ENCODE assay signal across 8 mouse cellular contexts in the genomic region with DNA sequence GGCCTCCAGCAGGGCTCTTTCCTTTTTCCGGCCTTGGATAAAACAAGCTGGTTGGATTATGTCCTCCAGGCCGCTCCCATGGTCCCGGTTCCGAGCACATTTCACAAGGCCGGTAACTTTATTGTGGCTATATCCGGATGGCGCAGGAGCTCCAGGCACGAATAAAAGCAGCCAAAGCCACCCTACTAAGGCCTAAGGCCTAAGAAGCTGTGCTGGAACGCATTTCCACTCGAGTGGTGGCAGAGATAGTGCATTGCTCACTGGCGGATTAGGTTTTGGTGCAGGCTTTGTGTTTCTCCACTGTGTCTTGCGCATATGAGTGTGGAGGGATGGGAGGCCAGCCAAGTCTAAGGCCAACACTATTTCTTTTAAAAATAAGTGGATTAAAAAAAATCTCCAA. TPM values are rescaled to one million over a fixed set of nuclear protein-coding genes. Genes with fewer than 3 reads are reported as not detected.
DNase-seq lines count a peak whose midpoint lies in the region; ATAC-seq and TF ChIP-seq lines count a peak whose summit lies in the region.

No protein-coding gene starts in this region.

- H3K9ac ChIP-seq in intestine, embryonic 14.5 days (ENCODE audit: low read length), result no peak overlapping the region
- no peak overlapping the region for H3K9ac ChIP-seq in intestine, postnatal 0 days (ENCODE audit: low read depth, low read length)
- peak overlapping the region; percentile 62 for H3K9ac ChIP-seq in heart, embryonic 16.5 days (ENCODE audit: low read length)
- H3K9ac ChIP-seq in midbrain, embryonic 16.5 days (ENCODE audit: low read depth, low read length), result peak overlapping the region; percentile 30

- no peak overlapping the region; the same call in 1 of the 2 replicates for H3K27ac ChIP-seq in intestine, embryonic 14.5 days (ENCODE audit: low read depth)
- H3K27ac ChIP-seq in intestine, postnatal 0 days (ENCODE audit: low read depth, low read length), result no peak overlapping the region
- H3K27ac ChIP-seq in heart, embryonic 16.5 days (ENCODE audit: low read length), result peak overlapping the region; percentile 71
- peak overlapping the region; percentile 62 for H3K27ac ChIP-seq in limb, embryonic 10.5 days
- H3K27ac ChIP-seq in midbrain, embryonic 16.5 days (ENCODE audit: low read length), result peak overlapping the region; percentile 88

- peak overlapping the region; percentile 8; the same call in 1 of the 2 replicates for H3K4me3 ChIP-seq in intestine, embryonic 14.5 days (ENCODE audit: low read depth, low read length)
- no peak overlapping the region for H3K4me3 ChIP-seq in intestine, postnatal 0 days (ENCODE audit: low read depth, low read length)
- peak overlapping the region; percentile 56 for H3K4me3 ChIP-seq in heart, embryonic 16.5 days (ENCODE audit: low read length)
- peak overlapping the region; percentile 46 for H3K4me3 ChIP-seq in limb, embryonic 10.5 days
- peak overlapping the region; percentile 40 for H3K4me3 ChIP-seq in midbrain, embryonic 16.5 days (ENCODE audit: low read depth, low read length)

- ATAC-seq in intestine, embryonic 14.5 days (replicated peaks; ENCODE audit: low FRiP score, low TSS enrichment, low read depth), result no peak
- no peak for ATAC-seq in intestine, postnatal 0 days
- no peak for ATAC-seq in heart, embryonic 16.5 days (replicated peaks; ENCODE audit: extremely low read depth, insufficient read depth, low FRiP score)
- ATAC-seq in midbrain, embryonic 16.5 days, result no peak

- H3K9me3 ChIP-seq in intestine, embryonic 14.5 days (ENCODE audit: control insufficient read depth, low read length), result no peaks in the 10 kb centered on the region
- no peaks in the 10 kb centered on the region for H3K9me3 ChIP-seq in intestine, postnatal 0 days (ENCODE audit: control insufficient read depth)
- no peaks in the 10 kb centered on the region for H3K9me3 ChIP-seq in heart, embryonic 16.5 days (replicated peaks; ENCODE audit: control insufficient read depth, low read length)
- H3K9me3 ChIP-seq in limb, embryonic 10.5 days (replicated peaks), result no peaks in the 10 kb centered on the region
- H3K9me3 ChIP-seq in midbrain, embryonic 16.5 days (replicated peaks; ENCODE audit: control insufficient read depth, low read length, poor library complexity, severe bottlenecking), result no peaks in the 10 kb centered on the region

- H3K36me3 ChIP-seq in intestine, embryonic 14.5 days (ENCODE audit: control insufficient read depth, insufficient read depth, low read length), result no peaks in the 10 kb centered on the region
- no peaks in the 10 kb centered on the region for H3K36me3 ChIP-seq in intestine, postnatal 0 days (ENCODE audit: control insufficient read depth, insufficient read depth)
- no peaks in the 10 kb centered on the region for H3K36me3 ChIP-seq in heart, embryonic 16.5 days (ENCODE audit: control insufficient read depth, insufficient read depth)
- no peaks in the 10 kb centered on the region for H3K36me3 ChIP-seq in limb, embryonic 10.5 days
- H3K36me3 ChIP-seq in midbrain, embryonic 16.5 days (ENCODE audit: control insufficient read depth, insufficient read depth, low read length), result no peaks in the 10 kb centered on the region

- peak; percentile 71 for DNase-seq in intestine, embryonic 14.5 days (ENCODE audit: low spot score)
- peak; percentile 51 for DNase-seq in limb, embryonic 10.5 days (ENCODE audit: low spot score)
- DNase-seq in layer of hippocampus, postnatal 10 days (ENCODE audit: low spot score in 2 of 2), result no peak
- DNase-seq in gastrocnemius, postnatal 25 days, result no peak
- DNase-seq in gastrocnemius, postnatal 10 days, result no peak

- peaks cover 10% of the 10 kb centered on the region for H3K4me1 ChIP-seq in intestine, embryonic 14.5 days (replicated peaks; ENCODE audit: control insufficient read depth, insufficient read depth, low read length)
- H3K4me1 ChIP-seq in intestine, postnatal 0 days (replicated peaks; ENCODE audit: control insufficient read depth, insufficient read depth, low read length), result 0 out of 2 replicates have a peak, but pooled peaks cover 2% of the 10 kb centered on the region
- H3K4me1 ChIP-seq in heart, embryonic 16.5 days (ENCODE audit: control insufficient read depth, insufficient read depth, low read length), result peaks cover 10% of the 10 kb centered on the region
- H3K4me1 ChIP-seq in limb, embryonic 10.5 days, result peaks cover 37% of the 10 kb centered on the region
- H3K4me1 ChIP-seq in midbrain, embryonic 16.5 days (ENCODE audit: control insufficient read depth, insufficient read depth, low read length), result peaks cover 11% of the 10 kb centered on the region

- 13% methylated on average over 12 of the region's 12 CpGs for WGBS in intestine, embryonic 14.5 days
- WGBS in intestine, postnatal 0 days, result 27% methylated on average over 12 of the region's 12 CpGs
- 15% methylated on average over 12 of the region's 12 CpGs for WGBS in heart, embryonic 16.5 days
- 4% methylated on average over 12 of the region's 12 CpGs for WGBS in limb, embryonic 10.5 days
- 6% methylated on average over 12 of the region's 12 CpGs for WGBS in midbrain, embryonic 16.5 days

- TF ChIP-seq CTCF in intestine, postnatal 0 days (IDR thresholded peaks at IDR 0.05; ENCODE audit: low read depth), result no peak

- peak overlapping the region; percentile 11; the same call in 1 of the 2 replicates for H3K4me2 ChIP-seq in intestine, embryonic 14.5 days (ENCODE audit: low read length)
- H3K4me2 ChIP-seq in intestine, postnatal 0 days (replicated peaks; ENCODE audit: low read depth), result no peak overlapping the region; the same call in 1 of the 2 replicates
- peak overlapping the region; percentile 55 for H3K4me2 ChIP-seq in heart, embryonic 16.5 days (ENCODE audit: low read depth, low read length)
- peak overlapping the region; percentile 50 for H3K4me2 ChIP-seq in midbrain, embryonic 16.5 days (ENCODE audit: low read length)

- H3K27me3 ChIP-seq in intestine, embryonic 14.5 days (replicated peaks; ENCODE audit: control insufficient read depth, insufficient read depth, low read length), result peaks cover 100% of the 10 kb centered on the region
- peaks cover 97% of the 10 kb centered on the region for H3K27me3 ChIP-seq in intestine, postnatal 0 days (replicated peaks; ENCODE audit: control insufficient read depth, insufficient read depth, low read length)
- H3K27me3 ChIP-seq in heart, embryonic 16.5 days (ENCODE audit: control insufficient read depth, insufficient read depth, low read length), result peaks cover 72% of the 10 kb centered on the region
- peaks cover 100% of the 10 kb centered on the region for H3K27me3 ChIP-seq in limb, embryonic 10.5 days (ENCODE audit: low read depth, poor library complexity, severe bottlenecking)
- H3K27me3 ChIP-seq in midbrain, embryonic 16.5 days (ENCODE audit: control insufficient read depth, insufficient read depth, low read depth, low read length), result peaks cover 50% of the 10 kb centered on the region

RNA-seq across cellular contexts. Expression of a gene that starts 3.6 kb away (rescaled TPM):
- 0.96 and 1.1 TPM in 2 replicates for polyA plus RNA-seq in intestine, embryonic 14.5 days (2014; fragmentation: Nextera tagmentation; extraction: Ambion mirVana)
- 0.22 and 0.27 TPM in 2 replicates for polyA plus RNA-seq in intestine, postnatal 0 days (2015; fragmentation: Nextera tagmentation; extraction: Ambion mirVana)
- polyA plus RNA-seq in heart, embryonic 16.5 days (2015; fragmentation: Nextera tagmentation; extraction: Ambion mirVana), result 0.89 and 1.3 TPM in 2 replicates
- 1.7 TPM in 2 replicates for polyA plus RNA-seq in limb, embryonic 10.5 days (2016; fragmentation: Nextera tagmentation; extraction: Ambion mirVana)
- polyA plus RNA-seq in midbrain, embryonic 16.5 days (2015; fragmentation: Nextera tagmentation; extraction: Ambion mirVana), result 4.6 and 6.4 TPM in 2 replicates
- 1 to 10 TPM; 2.0 to 2.6 TPM for total RNA-seq in layer of hippocampus, postnatal 10 days (2021)
- 1 to 10 TPM in 1 of 2 experiments, under 1 TPM in 1; 0.46 to 1.3 TPM for total RNA-seq in gastrocnemius, postnatal 25 days (2021)
- 1 to 10 TPM; 2.0 to 3.7 TPM for total RNA-seq in gastrocnemius, postnatal 10 days (2021)

RNA-seq across cellular contexts. Expression of a gene that starts 28.6 kb away (rescaled TPM):
- polyA plus RNA-seq in intestine, embryonic 14.5 days (2014; fragmentation: Nextera tagmentation; extraction: Ambion mirVana), result 41.8 and 50.5 TPM in 2 replicates
- 358 and 402 TPM in 2 replicates for polyA plus RNA-seq in intestine, postnatal 0 days (2015; fragmentation: Nextera tagmentation; extraction: Ambion mirVana)
- polyA plus RNA-seq in heart, embryonic 16.5 days (2015; fragmentation: Nextera tagmentation; extraction: Ambion mirVana), result 1.7 and 4.2 TPM in 2 replicates
- polyA plus RNA-seq in limb, embryonic 10.5 days (2016; fragmentation: Nextera tagmentation; extraction: Ambion mirVana), result 6.8 and 9.0 TPM in 2 replicates
- polyA plus RNA-seq in midbrain, embryonic 16.5 days (2015; fragmentation: Nextera tagmentation; extraction: Ambion mirVana), result 2.0 and 2.3 TPM in 2 replicates
- total RNA-seq in layer of hippocampus, postnatal 10 days (2021), result under 1 TPM; 0.42 to 0.57 TPM
- total RNA-seq in gastrocnemius, postnatal 25 days (2021), result not detected
- total RNA-seq in gastrocnemius, postnatal 10 days (2021), result under 1 TPM; 0.28 to 0.45 TPM

RNA-seq across cellular contexts. Expression of a gene that starts 59.9 kb away (rescaled TPM):
- polyA plus RNA-seq in intestine, embryonic 14.5 days (2014; fragmentation: Nextera tagmentation; extraction: Ambion mirVana), result 17.6 and 18.1 TPM in 2 replicates
- polyA plus RNA-seq in intestine, postnatal 0 days (2015; fragmentation: Nextera tagmentation; extraction: Ambion mirVana), result 2.4 and 3.3 TPM in 2 replicates
- polyA plus RNA-seq in heart, embryonic 16.5 days (2015; fragmentation: Nextera tagmentation; extraction: Ambion mirVana), result 7.7 and 8.3 TPM in 2 replicates
- 16.9 and 19.8 TPM in 2 replicates for polyA plus RNA-seq in limb, embryonic 10.5 days (2016; fragmentation: Nextera tagmentation; extraction: Ambion mirVana)
- polyA plus RNA-seq in midbrain, embryonic 16.5 days (2015; fragmentation: Nextera tagmentation; extraction: Ambion mirVana), result 2.0 and 2.1 TPM in 2 replicates
- total RNA-seq in layer of hippocampus, postnatal 10 days (2021), result 1 to 10 TPM; 1.2 to 1.6 TPM
- under 1 TPM in 1 of 2 experiments, not detected in 1; 0.24 TPM for total RNA-seq in gastrocnemius, postnatal 25 days (2021)
- 1 to 10 TPM; 1.9 to 2.8 TPM for total RNA-seq in gastrocnemius, postnatal 10 days (2021)

Comparison
In these comparisons a context has a peak if more than half of its experiments do, and no peak if none do; other contexts are left out.
1. DNase-seq: peak in intestine, embryonic 14.5 days (single experiment) and limb, embryonic 10.5 days (single experiment); none in layer of hippocampus, postnatal 10 days (0 of 2), gastrocnemius, postnatal 25 days (single experiment) and gastrocnemius, postnatal 10 days (single experiment).
2. H3K27ac ChIP-seq: peak in heart, embryonic 16.5 days (single experiment), limb, embryonic 10.5 days (single experiment) and midbrain, embryonic 16.5 days (single experiment); none in intestine, embryonic 14.5 days (single experiment) and intestine, postnatal 0 days (single experiment).
3. H3K9ac ChIP-seq: peak in heart, embryonic 16.5 days (single experiment) and midbrain, embryonic 16.5 days (single experiment); none in intestine, embryonic 14.5 days (single experiment) and intestine, postnatal 0 days (single experiment).